Mouse (Mus musculus) cerebellum, adult 9-11 months (tissue): ENCODE data around the gene Cfap61.

Source experiments
- DNase-seq: peaks from one replicate; pipeline ENCODE4 v3.0.0; 2022

Gene Cfap61

DNA sequence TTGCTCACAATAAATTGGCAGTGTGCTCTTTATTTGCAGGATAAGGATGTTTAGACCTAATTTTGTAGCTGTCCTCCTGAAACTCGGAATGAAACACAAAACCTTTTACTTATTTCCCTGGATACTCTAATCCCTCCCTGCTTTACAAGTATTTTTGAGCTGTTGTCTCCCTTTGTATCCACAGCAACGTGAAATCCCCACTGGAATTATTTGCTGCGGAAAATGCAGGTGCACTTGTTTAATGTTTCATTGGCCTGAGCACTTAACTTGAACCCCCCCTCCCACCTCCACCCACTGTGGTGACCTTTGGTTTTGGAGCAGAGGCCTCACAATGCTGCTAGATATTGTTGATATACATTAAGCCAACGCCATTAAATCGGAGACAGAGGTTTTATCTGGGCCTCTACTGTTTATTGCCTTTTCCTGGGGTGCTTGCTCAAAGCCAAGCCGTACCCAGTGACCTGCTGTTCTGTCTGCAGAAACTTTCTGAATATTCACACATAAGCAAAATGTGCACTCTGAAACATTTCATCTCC lies 154.6 kb downstream of the Cfap61 start:
- DNase-seq = no peak

DNA sequence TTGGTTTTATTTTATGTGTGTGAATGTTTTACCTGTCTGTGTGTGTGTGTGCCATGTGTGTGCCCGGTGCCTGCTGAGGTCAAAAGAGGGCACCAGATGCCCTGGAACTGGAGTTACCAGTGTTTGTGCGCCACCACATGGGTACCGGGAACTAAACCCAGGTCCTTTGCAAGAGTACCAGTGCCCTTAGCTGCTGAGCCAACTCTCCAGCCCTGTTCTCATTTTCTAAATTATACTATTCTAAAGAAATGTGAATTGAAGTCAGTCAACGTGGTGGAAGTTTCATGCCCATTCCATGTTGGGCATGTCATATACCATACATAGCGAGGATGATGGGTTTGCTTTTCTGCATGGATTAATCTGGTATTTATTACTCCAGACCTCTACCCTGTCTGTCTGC lies 162.9 kb downstream of the Cfap61 start:
- no peak for DNase-seq

DNA sequence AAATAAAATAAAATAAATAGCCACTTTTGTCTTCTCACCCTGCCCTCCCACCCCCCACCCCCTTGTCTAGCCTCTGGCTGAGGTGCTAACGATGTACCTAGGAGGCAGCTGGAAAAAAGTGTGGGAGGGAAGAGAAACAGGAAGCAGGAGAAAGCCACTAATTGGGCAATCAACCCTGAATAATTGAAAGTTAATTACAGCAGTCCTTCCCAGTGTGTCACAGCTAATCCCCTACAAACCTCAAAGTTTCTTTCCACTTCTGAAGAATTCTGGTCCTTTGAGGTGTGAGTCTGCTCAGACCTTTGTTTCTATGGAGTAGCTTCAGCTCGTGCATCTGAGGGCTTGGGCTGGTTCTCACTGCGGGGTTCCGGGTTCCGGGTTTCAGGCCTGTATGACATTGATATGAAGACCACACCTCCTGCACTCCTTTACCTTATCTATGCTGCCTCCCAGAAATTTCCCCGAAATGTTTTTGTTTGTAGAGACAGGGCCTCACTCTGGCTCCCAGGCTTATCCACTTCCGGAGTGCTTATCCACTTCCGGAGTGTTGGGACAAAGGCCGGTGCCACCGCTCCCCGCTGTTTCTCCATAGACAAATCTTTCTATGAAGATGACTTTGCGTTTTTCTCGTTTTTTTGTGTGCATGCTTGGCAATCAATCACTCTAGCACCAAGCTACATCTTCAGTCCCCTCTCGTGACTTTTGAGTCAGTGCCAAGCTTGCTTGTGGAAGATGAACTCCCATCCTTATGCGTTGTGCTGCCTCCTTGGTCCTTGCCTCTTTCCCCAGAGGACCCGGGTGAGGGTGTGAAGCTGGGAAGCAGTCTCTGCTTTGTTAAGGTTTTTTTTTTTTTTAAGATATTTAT lies 164.5 kb downstream of the Cfap61 start:
- DNase-seq = no peak

DNA sequence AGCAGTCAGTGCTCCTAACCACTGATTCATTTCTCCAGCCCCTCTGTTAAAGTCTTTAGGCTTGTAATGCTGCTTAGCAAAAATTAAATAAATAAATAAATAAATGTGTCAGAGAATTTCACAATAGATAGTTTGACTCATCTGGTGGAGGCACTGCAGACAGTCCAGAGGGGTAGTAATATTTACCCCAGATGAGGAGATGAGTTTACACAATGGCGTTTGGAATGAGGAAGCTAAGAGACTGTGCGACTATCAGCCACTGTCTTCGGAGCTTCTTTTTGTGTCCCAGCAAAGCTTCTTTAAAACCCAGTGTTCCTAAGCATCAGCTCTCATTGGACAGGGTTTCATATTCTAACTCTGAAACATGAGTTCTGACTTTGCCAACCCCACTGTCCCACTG lies 165.3 kb downstream of the Cfap61 start:
- DNase-seq = no peak

DNA sequence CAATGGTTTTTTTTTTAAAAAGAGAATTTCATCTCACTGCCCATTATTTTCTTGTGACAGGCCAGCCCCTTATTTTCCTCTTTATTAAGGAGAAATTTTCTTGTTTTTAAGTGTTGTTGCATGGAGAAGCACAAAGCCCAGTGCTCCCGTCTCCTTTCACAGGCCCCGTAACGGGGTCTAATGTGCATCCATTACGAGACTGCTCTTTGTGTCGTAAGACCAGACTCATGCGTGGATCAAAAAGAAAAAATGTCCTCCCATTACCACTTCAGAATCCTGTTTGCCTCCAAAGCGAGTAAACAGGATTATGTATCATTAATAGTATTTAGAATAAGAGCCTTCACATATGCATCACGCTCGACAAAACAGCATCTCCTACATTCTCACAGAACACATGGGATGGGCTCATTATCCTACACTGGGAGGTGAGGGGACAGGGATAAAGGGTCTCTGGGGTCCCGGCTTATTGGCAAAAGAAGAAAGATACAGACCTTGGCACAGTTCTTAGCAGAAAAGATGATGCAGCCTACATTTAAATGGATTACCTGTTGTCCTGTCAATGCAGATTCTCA lies 166.0 kb downstream of the Cfap61 start:
- DNase-seq = no peak

DNA sequence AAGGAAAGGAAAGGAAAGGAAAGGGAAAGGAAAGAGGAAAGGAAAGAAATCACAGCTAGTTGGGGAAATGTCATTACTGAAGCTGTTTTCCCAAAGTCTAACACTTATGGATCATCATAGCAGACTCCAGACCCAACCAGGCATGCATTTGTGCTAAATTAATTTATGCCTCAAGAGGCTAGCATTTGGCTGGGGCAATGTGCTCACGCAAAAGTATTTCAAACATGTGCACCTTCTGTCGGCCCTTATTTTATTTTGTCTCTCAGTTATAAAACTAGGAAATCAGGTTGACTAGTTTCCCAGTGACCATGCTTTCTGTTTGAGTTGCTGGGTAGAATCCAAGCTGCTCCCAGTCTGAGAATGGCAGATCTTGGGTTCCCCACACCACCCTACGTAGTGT lies 168.0 kb downstream of the Cfap61 start:
- no peak for DNase-seq

DNA sequence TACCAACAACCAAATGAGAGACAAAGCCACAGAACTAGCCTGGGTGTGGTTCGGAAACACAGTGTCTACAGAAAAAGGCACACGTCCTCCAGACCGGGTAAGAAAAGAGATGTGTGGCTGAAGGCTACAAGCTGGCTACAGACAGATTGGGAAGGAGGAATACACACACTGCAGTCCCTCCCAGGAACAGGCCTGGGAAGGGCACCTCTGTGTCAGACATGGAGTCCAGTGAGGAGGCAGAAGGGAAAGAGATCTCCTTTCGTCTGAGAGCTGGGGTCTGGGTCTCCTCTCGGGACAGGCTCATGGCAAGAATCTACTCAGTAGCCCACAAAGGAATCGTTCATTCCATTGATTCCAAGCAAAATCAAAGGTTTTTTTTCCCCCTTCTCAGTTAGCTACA lies 170.8 kb downstream of the Cfap61 start:
- DNase-seq = no peak

DNA sequence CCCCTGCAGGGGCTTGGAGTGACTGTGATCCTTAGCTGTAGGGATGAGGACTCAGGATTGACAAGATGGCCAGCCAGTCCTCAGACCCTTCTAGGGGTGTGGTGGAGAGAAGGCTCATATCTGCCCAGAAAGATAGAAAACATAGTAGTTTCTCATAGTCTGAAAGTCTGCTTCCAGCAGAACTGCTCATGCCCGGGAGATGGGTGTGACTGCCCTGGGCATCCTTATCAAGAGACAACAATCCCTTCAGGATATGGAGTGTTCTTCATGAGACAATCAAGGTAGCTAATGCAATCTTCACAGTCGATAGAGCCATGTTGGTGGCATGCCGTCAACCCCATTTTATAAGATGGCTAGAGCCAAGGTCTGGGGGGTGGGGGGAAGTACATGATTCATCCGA lies 173.4 kb downstream of the Cfap61 start:
- no peak for DNase-seq

DNA sequence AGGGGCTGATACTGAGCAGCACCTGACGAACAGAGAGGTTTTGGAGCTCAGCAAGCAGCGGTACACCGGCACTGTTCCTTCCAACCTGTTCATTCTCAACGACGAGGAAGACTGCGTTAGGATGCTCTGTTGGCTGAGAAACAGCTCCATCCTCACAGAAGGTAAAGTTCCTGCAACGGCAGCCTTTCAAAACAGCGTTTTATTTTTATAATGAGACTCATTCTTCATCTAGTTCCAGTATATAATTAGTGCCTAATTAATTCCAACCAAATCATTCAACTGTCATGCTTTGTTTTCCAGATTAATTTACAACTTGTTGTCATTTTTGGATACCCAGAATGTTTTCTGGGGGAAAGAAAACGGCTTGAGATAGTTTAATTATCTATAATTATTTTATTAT lies 175.3 kb downstream of the Cfap61 start:
- no peak for DNase-seq

DNA sequence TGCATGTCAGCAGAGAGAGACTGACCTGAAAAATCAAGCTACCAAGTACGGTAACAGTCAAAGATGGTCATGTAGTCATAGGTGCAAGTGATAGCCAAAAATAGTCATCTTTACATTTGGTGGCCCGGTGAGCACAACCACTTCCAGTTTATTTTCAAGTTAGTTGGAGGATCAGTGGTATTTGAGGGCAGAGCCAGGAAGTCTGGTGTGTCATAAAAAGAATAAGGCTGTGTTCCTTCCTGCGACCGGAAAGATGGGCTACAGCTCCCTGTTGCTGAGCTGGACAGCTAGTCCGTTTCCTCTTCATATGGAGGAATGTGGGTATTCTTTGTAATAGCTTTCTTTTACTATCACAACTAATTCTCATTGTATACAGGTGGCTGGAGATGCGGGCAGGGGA lies 181.7 kb downstream of the Cfap61 start:
- DNase-seq = no peak

DNA sequence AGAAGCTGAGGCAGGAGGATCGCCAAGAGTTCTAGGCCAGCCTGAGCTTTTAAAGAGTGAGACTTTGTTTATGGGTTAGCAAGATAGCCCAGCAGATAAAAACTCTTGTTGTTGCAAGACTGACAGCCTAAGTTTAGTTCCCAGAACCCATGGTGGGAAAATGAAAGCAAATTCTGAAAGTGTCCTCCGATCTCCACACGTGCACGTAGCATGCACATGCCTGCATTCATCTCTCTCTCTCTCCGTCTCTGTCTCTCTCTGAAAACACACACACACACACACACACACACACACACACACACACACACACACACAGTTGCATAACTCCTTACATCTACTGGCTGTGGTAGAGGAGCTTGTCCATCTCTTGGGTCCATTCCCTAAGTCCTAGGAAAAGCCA lies 182.1 kb downstream of the Cfap61 start:
- DNase-seq = no peak

DNA sequence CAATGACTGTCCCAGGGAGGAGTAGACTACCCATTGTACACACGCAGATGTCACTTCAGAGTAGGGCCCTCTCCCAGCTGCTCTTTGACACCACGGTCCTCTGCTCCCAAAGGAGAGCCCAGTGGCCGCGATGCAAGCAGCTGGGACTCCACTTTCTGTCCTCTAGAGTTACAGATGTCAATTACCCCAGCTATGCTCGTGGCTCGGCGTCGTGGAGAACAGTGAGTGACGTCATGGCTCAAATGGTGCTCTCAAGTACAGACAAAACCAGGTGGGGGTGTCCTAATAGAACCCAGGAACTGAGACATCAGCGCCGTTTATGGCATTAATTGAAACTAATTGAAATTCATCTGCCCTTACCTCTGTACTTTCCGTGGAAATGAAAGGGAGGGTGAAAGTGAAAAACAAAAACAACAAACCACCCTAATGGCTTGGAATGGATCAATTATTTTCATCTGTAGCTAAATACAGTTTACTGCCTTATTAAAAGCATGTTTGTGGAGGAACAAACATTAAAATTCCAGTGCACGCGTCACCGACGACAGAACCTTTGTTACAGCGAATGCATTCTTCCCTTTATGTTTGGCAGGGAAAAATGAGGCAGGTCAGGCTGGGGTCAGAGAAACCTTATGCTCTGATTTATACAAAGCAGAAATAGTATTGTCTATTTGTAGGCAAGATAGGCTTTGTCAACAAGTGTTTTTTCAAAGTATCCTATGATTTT lies 182.8 kb downstream of the Cfap61 start:
- DNase-seq = no peak

DNA sequence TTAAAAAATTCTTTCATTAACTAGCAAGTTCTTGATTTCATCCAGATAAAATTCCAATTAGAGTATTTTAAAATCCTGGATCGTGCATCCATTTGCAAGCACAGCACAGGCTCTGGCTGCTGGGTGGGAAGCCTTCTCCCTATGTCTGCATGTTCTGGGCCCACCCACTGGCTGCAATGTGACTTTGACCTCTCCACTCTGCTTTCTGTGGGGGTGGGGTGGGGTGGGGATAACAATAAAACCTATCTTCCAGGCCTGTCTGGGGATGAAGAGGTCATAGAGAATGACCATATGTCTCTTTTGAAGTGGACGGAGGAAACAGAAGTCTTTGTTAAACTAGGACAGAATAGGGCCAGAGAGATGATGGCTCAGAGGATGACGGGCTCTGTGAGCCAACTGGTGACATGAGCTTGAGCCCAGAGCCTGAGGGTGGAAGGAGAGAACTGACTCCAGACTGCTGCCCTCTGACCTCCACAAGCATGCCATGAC lies 183.4 kb downstream of the Cfap61 start:
- no peak for DNase-seq

DNA sequence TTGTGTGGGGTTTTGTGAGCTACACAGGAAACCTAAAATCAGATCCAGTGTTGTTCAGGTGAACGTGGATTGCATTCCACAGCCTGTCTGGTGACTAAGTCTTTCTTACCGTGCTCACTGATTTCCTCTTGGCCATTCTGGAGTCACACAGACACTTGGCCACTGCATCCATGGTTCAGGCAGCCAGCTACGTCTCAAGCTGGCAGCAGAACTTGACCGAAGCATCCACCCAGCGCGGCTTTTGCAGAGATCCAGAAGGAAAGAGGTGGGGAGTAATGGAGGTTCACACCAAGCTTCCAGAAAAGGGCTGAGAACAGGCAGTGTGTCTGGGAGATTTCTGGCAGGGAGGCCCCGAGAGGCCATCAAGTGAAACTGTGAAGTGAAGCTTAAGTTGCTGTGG lies 187.0 kb downstream of the Cfap61 start:
- no peak for DNase-seq

DNA sequence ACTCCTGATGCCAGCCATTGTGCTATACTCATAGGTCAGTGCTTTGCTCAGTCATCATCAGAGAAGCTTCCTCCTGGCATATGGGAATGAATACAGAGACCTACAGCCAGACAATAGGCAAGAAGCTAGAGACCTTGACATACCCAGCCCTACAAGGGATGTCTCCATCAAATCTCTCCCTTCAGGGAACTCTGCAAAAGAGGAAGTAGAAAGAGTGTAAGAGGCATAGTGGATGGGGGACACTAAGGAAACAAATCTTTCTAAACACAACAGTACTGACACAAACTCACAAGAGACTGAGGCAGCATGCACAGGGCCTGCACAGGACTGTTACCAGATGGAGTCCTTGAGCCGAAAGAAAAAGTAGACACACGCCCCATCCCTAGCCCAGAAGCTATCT lies 190.5 kb downstream of the Cfap61 start:
- no peak for DNase-seq

DNA sequence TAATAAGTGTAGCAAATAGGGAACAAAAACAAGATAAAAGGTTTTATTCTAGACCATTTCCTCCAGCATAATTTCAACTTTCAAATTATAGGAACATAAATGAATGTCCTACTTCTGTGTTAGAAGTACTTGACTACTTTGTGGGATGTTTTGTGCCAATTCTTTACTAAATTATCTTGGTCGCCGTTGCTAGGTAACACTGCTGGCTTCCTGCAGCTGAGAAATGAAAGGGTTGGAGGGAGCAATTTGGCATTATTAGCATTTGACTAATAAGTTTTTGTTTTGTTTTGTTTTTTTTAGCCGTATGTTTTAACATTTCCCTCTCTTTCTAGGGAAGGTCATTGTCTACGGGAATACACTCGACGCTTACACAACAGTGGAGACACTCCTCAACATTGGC lies 194.0 kb downstream of the Cfap61 start:
- DNase-seq = no peak

DNA sequence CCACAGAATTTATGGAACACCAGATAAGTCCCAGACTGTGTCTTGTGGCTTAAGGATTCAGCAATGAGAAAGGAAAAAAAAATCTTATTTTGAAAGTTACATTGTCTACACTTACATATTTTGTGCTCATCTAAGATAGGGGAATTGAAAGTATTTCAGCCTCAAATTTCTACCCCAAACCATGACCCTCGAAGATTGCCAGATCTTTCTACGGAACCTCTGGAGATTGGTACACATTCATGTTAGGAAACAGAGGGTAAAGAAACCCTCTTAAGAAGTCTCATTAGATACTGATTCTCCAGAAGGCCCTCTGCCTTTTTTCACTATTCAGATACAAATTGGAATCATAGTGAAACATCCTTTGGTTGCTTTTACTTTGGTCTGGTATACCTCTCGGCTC lies 195.9 kb downstream of the Cfap61 start:
- no peak for DNase-seq

DNA sequence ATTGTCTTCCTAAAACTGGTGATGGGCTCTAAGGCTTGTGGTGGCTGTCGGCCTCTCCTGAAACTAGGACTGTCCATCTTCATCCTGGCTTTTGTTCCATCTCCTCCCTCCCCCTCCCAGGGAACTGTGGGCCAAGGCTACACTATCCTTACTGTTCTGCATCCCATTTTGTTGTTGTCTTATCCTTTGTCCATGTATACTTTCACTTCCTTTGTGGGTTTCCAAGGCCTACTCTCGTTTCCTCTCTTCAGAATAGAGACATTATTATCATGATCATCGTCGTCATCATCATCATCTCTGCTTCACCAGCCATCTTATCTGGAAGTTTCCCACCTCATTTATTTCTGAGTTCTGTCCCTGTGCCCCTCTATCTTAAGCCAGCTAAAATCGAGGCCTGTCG lies 199.7 kb downstream of the Cfap61 start:
- DNase-seq = no peak

DNA sequence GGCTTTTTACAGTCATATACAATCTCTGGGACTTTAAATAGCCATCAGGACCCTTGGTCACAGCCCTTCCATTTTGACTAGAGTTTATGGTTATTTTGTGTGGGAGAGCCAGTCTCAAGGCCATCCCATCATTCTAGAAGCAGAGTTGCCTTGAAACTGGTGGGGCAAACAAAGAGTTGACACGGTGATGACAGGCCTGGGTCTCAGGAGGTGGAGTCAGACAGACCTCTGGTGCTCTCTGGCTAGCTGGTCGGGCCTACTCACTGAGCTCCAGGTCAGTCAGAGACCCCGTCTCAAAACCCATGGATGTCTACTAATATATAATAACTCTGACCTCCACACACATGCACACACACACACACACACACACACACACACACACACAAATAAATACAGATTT lies 206.1 kb downstream of the Cfap61 start:
- DNase-seq = no peak

DNA sequence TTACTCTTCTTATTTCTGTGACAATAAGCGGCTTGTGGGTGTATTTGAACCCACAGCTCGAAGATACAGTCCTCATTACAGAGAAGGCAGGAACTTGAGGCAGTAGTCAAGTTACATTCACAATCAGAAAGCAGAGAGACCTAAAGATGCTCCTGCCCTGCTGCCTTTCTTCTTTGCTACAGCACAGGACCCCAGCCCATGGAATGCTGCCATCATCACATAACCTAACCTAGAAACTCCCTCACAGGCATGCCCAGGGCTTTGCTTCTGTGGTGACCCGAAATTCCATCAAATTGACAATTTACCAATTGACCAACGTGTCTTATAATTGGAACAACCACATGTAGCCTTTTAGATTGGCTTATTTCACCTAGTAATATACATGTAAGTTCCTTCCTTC lies 212.7 kb downstream of the Cfap61 start:
- DNase-seq = no peak

DNA sequence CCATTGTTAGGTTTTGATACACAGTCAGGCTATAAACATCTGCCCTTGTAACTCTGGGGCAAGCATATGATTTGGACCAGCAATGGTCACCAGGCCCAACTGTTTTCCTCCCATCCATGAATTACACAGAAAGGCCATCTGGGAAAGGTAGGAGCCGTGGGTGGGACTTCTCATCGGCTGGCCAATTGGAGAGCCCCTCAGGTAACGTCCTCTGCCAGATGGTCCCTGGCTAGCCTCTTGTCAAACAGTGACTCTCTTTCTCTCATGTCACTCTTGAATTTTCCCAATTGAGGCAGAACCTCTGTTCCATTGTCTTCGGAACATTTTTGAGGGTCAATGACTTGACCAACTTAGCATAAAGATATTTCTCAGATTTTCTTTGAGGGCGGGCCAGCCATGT lies 213.2 kb downstream of the Cfap61 start:
- DNase-seq = no peak

DNA sequence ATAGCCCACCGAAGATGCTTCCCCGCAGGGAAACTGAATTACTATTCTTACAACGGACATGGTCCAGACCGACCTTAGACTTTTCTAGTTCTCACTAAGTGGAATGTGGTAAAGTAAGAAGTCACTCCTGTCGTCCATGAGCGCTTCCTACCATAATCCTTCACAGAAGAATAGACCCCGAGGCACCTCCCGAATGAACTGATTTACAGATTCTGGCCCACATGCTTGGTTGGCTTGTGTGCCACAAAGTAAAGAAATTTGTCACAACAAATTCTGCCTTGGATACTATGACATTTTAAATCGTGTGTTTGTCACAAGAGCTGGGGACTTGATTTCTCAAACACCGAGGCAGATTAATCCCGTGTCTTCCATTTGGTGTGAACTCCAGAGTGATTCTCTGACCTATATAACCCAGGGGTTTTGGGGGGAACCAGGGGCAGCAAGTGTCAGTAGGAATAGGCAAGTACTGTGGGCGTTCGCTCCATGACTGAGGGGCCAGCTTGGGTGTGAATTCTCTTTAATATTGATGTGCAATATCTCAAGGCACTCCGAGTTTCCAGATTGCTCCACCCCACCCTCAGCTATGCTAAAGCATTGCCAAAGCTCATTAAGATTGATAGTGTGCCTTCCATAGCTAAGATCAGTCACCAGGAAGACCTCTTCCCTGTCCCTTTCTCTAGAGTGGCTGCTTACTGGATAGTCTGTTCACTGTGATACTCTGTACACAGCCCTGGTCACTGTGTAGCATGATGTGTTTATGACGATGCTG lies 214.8 kb downstream of the Cfap61 start:
- DNase-seq = no peak
